ENCODE assay signal across 29 mouse cellular contexts in the genomic region with DNA sequence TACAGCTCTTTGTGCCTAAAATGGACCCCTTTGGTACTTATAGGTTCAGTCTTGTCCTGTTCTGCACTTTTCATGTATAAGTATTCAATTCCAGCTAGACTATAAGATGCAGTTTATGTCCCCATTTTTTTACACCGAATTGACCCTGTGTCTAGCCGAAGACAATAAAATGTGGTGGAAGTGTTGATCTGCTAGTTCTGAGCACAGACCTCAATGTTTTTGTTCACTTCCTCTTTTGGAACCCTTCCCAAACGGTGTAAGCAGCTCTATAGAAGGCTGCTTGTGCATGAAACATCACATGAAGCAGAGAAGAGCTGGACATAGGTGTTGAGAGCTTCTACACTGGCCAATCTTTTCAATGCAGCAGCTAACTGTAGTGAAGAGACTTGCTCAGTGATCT.
DNase-seq lines count a peak whose midpoint lies in the region; ATAC-seq and TF ChIP-seq lines count a peak whose summit lies in the region.
"Had no signal": no experiment of that assay in that cellular context is flagged by ENCODE, and none has a peak within 500 bp of the region (broad histone marks: within the 10 kb centered on the region; RNA-seq: fewer than 3 reads in every experiment).

No protein-coding gene starts in this region.

- no peaks in the 10 kb centered on the region for H3K36me3 ChIP-seq in heart, adult 2 months (ENCODE audit: control insufficient read depth, insufficient read depth, low read length)
- H3K36me3 ChIP-seq: embryonic facial prominence, embryonic 10.5 days; embryonic facial prominence, embryonic 13.5 days; forebrain, embryonic 12.5 days; forebrain, embryonic 15.5 days; heart, embryonic 12.5 days; heart, embryonic 15.5 days had no signal

- WGBS in heart, adult 2 months = 37% methylated on average over 3 of the region's 3 CpGs

- intact Hi-C loops in heart, adult 2 months (cut with DNase I) = no loop called here

- no peak overlapping the region for H3K4me3 ChIP-seq in heart, adult 2 months
- H3K4me3 ChIP-seq: embryonic facial prominence, embryonic 10.5 days; embryonic facial prominence, embryonic 13.5 days; erythroblast, embryonic 14.5 days; forebrain, embryonic 12.5 days; forebrain, embryonic 15.5 days; heart, embryonic 12.5 days; heart, embryonic 15.5 days had no signal

- TF ChIP-seq CTCF in heart, adult 2 months (IDR thresholded peaks at IDR 0.05) = no peak

- TF ChIP-seq POLR2A in heart, adult 2 months (IDR thresholded peaks at IDR 0.05; ENCODE audit: insufficient read depth, low read depth, low read length) = no peak

- TF ChIP-seq EP300 in heart, adult 2 months (IDR thresholded peaks at IDR 0.05; ENCODE audit: insufficient read depth, low read depth, low read length) = no peak

- DNase-seq in heart, adult 11 months = peak; percentile 50
- no peak for DNase-seq in heart, adult 2 months
- peak; percentile 61 for DNase-seq in MEL-GATA-1-ER (ENCODE audit: extremely low read depth, low read depth)
- DNase-seq in thymus, postnatal 25 days = no peak
- DNase-seq in kidney, postnatal 25 days = no peak
- no peak for DNase-seq in cerebellum, postnatal 36 days
- DNase-seq in adrenal gland, postnatal 25 days = no peak
- DNase-seq: adrenal gland, adult 2 months; adrenal gland, postnatal 14 days; cerebellum, adult 11-12 months; cerebellum, adult 9-10 months; cerebellum, postnatal 14 days; embryo, embryonic 11 days; gastrocnemius, postnatal 25 days; heart, postnatal 10 days; heart, postnatal 36 days had no signal

- H3K27me3 ChIP-seq in heart, adult 2 months (ENCODE audit: control insufficient read depth, insufficient read depth, low read length) = no peaks in the 10 kb centered on the region
- H3K27me3 ChIP-seq: embryonic facial prominence, embryonic 13.5 days; forebrain, embryonic 12.5 days; forebrain, embryonic 15.5 days; heart, embryonic 12.5 days; heart, embryonic 15.5 days had no signal

- H3K9ac ChIP-seq in heart, adult 2 months (ENCODE audit: low read depth, low read length) = no peak overlapping the region
- H3K9ac ChIP-seq: embryonic facial prominence, embryonic 13.5 days; forebrain, embryonic 12.5 days; forebrain, embryonic 15.5 days; heart, embryonic 12.5 days; heart, embryonic 15.5 days; hindbrain, embryonic 14.5 days had no signal

- no peaks in the 10 kb centered on the region for H3K4me1 ChIP-seq in heart, adult 2 months (ENCODE audit: control insufficient read depth, insufficient read depth, low read length)
- H3K4me1 ChIP-seq: heart, embryonic 15.5 days had no signal

- H3K27ac ChIP-seq in heart, adult 2 months = no peak overlapping the region
- H3K27ac ChIP-seq: embryonic facial prominence, embryonic 10.5 days; embryonic facial prominence, embryonic 13.5 days; forebrain, embryonic 12.5 days; forebrain, embryonic 15.5 days; heart, embryonic 15.5 days; hindbrain, embryonic 14.5 days; hindbrain, postnatal 0 days had no signal

- no peaks in the 10 kb centered on the region for H3K79me2 ChIP-seq in heart, adult 2 months (replicated peaks; ENCODE audit: control insufficient read depth, insufficient read depth, low read length)

- ATAC-seq in hematopoietic stem cell, adult 5-6 weeks (replicated peaks in 1 of 2; ENCODE audit: insufficient read depth in 1 of 2, low FRiP score in 2 of 2, low TSS enrichment in 1 of 2, low read depth in 1 of 2, poor library complexity in 2 of 2, severe bottlenecking in 2 of 2) = peak; percentile 56 to 65
- ATAC-seq: CD4-positive, CD25-positive, alpha-beta regulatory T cell, adult 4 months; forebrain, embryonic 15.5 days; hindbrain, postnatal 0 days; inflammation-experienced regulatory T-cells, adult 6 months; intestine, embryonic 16.5 days had no signal

Comparison
In these comparisons a context has a peak if more than half of its experiments do, and no peak if none do; other contexts are left out.
1. DNase-seq: peak in heart, adult 11 months (single experiment) and MEL-GATA-1-ER (single experiment); none in heart, adult 2 months (0 of 2), thymus, postnatal 25 days (single experiment), kidney, postnatal 25 days (0 of 2), cerebellum, postnatal 36 days (0 of 2) and adrenal gland, postnatal 25 days (single experiment).